Mouse (Mus musculus) forebrain, embryonic 16.5 days (tissue): ENCODE data around the gene Nup85. TPM values are rescaled to one million over a fixed set of nuclear protein-coding genes. Genes with fewer than 3 reads are reported as not detected.

Experiments used
- ATAC-seq: fragments of 200-750 bp; cut with Nextera tagmentation; 2 replicates; pipeline ENCODE4 v1.8.0; 2017; ENCODE audit warnings: mild to moderate bottlenecking, moderate library complexity
- H3K27ac ChIP-seq: fragments of 300-500 bp; sonication (generic); 2 replicates; pipeline ENCODE4 v1.5.1; 2014; ENCODE audit warnings: low read length, control low read depth
- H3K27me3 ChIP-seq: fragments of 300-500 bp; sonication (generic); replicated peaks from 2 replicates; pipeline ENCODE4 v1.6.1; 2014; ENCODE audit warnings: low read length; ENCODE audit not compliant: control insufficient read depth, insufficient read depth
- H3K36me3 ChIP-seq: fragments of 300-500 bp; sonication (generic); 2 replicates; pipeline ENCODE4 v1.6.1; 2014; ENCODE audit not compliant: control insufficient read depth, insufficient read depth
- H3K4me1 ChIP-seq: fragments of 300-500 bp; sonication (generic); replicated peaks from 2 replicates; pipeline ENCODE4 v1.6.1; 2014; ENCODE audit warnings: low read length; ENCODE audit not compliant: control insufficient read depth, insufficient read depth
- H3K4me2 ChIP-seq: fragments of 300-500 bp; sonication (generic); 2 replicates; pipeline ENCODE4 v1.6.1; 2014; ENCODE audit warnings: mild to moderate bottlenecking, low read length, control low read depth
- H3K4me3 ChIP-seq: fragments of 300-500 bp; sonication (generic); replicated peaks from 2 replicates; pipeline ENCODE4 v1.5.1; 2014; ENCODE audit warnings: mild to moderate bottlenecking, low read length, control low read depth
- H3K9ac ChIP-seq: fragments of 300-500 bp; sonication (generic); replicated peaks from 2 replicates; pipeline ENCODE4 v1.6.1; 2014; ENCODE audit warnings: low read depth, low read length, control low read depth
- H3K9me3 ChIP-seq: fragments of 300-500 bp; sonication (generic); 2 replicates; pipeline ENCODE4 v1.6.1; 2016; ENCODE audit warnings: low read length; ENCODE audit not compliant: control insufficient read depth
- WGBS: fragments of 180-500 bp; shearing (Covaris S2); extraction: QIAGEN DNeasy Blood & Tissue Kit; methylation state at CpG from one replicate; pipeline ENCODE4 v1.1.7; 2014; 5-methylcytosine and 5-hydroxymethylcytosine counted together
- polyA plus RNA-seq: library from polyadenylated mRNA; unstranded; fragments of >200 nt; fragmentation: Nextera tagmentation; extraction: Ambion mirVana; gene quantifications from 2 replicates; pipeline ENCODE4 v1.2.1, GENCODE M21; 2015

Nup85 gene
- polyA plus RNA-seq, 1 experiment from 2014 or later: 138 TPM

- H3K4me2 ChIP-seq: peak within 1 kb of the TSS; percentile 79
- WGBS: under 1% methylated on average over 47 of the region's 47 CpGs
- H3K4me3 ChIP-seq: peak within 1 kb of the TSS; percentile 63
- H3K9ac ChIP-seq: peak within 1 kb of the TSS; percentile 66
- H3K36me3 ChIP-seq: peaks cover 1% of the 10 kb centered on the region; the same call in 1 of the 2 replicates
- no peaks in the 10 kb centered on the region for H3K27me3 ChIP-seq
- peak; percentile 100 for ATAC-seq
- H3K27ac ChIP-seq: no peak within 1 kb of the TSS
- no peaks in the 10 kb centered on the region for H3K9me3 ChIP-seq
- peaks cover 12% of the 10 kb centered on the region for H3K4me1 ChIP-seq
Measured at GRCm38 (mm10) chr11:115627705-115628464, 63.7 kb downstream of the Nup85 start, which contains the start of gene Slc25a19. Gene Slc25a19 (minus strand): TSS chr11:115628295.

- peak; percentile 16 for ATAC-seq
- Histone ChIP-seq H3K4me3 (peak overlapping the region; percentile 63), H3K36me3 (no peaks in the 10 kb centered on the region), H3K9ac (peak overlapping the region; percentile 51), H3K27ac (no peak overlapping the region), H3K4me1 (peaks cover 12% of the 10 kb centered on the region), H3K9me3 (no peaks in the 10 kb centered on the region), H3K4me2 (peak overlapping the region; percentile 56), H3K27me3 (no peaks in the 10 kb centered on the region)
- 57% methylated on average over 13 of the region's 13 CpGs for WGBS
Measured at GRCm38 (mm10) chr11:115628465-115629101, 64.3 kb downstream of the Nup85 start.

DNA sequence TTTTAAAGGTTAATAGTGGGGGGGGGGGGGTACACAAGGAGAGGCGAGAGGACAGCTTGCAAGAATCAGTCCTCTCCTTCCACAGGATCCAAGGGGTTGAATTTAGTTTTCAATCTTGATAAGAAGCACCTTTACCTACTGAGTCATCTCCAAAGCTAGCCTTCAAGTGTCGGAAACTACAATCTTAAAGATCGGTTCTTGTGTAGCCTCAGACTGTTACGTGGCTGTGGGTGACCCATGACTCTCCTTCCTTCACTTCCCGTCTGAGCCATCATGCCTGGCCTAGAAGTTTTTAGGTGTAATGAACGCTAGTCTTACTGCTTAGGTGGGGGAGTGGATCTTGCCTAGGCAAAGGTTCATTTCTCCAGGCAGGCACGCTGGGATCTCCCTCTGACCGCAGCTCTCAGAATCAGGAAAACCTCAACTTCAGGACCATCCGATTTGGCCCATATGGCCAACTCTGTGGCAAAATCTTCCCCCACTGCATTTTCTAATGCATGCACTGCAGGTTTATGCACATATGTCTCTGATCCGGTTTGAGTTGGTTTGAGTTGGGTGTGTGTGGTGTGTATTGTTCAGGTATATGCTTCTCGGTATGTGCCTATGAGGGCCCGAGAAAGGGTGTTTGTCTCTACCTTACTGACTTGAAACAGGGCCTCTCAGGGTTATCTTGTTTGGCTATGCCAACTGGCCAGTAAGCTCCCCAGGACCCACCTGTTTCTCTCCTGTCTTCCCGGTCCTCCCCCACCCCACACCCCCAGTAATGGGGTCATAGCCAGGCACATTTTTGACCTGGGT, 65.7 kb downstream of the Nup85 start:
- Histone ChIP-seq H3K4me2 (no peak overlapping the region), H3K4me3 (no peak overlapping the region), H3K9me3 (no peaks in the 10 kb centered on the region), H3K27ac (no peak overlapping the region), H3K4me1 (peaks cover 12% of the 10 kb centered on the region), H3K36me3 (no peaks in the 10 kb centered on the region), H3K9ac (no peak overlapping the region), H3K27me3 (no peaks in the 10 kb centered on the region)
- 93% methylated on average over 13 of the region's 13 CpGs for WGBS
- ATAC-seq: no peak

- Histone ChIP-seq H3K27me3 (no peaks in the 10 kb centered on the region), H3K9ac (no peak overlapping the region), H3K4me1 (peaks cover 12% of the 10 kb centered on the region), H3K9me3 (no peaks in the 10 kb centered on the region), H3K4me2 (no peak overlapping the region), H3K27ac (no peak overlapping the region), H3K36me3 (no peaks in the 10 kb centered on the region), H3K4me3 (no peak overlapping the region)
- 50% methylated on average over 16 of the region's 16 CpGs for WGBS
- ATAC-seq: no peak
Measured at GRCm38 (mm10) chr11:115630532-115631504, 66.6 kb downstream of the Nup85 start.

DNA sequence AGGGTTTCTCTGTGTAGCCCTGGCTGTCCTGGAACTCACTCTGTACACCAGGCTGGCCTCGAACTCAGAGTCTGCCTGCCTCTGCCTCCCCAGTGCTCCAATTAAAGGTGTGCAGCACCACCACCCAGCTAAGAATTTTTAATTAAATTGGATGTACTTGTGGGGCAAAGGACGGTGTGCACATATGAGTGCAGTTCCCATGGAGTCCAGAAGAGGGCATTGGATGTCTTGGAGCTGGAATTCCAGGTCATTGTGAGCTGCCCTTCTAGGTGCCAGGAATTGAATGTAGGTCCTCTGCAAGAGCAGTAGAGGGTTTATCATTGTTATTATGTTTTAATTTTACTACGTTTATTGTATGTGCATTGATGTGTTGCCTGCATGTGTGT, 67.3 kb downstream of the Nup85 start:
- Histone ChIP-seq H3K4me1 (peaks cover 12% of the 10 kb centered on the region), H3K4me2 (no peak overlapping the region), H3K36me3 (no peaks in the 10 kb centered on the region), H3K9me3 (no peaks in the 10 kb centered on the region), H3K9ac (no peak overlapping the region), H3K27me3 (no peaks in the 10 kb centered on the region), H3K4me3 (no peak overlapping the region), H3K27ac (no peak overlapping the region)
- no peak for ATAC-seq
- 15% methylated on average over 3 of the region's 3 CpGs for WGBS

DNA sequence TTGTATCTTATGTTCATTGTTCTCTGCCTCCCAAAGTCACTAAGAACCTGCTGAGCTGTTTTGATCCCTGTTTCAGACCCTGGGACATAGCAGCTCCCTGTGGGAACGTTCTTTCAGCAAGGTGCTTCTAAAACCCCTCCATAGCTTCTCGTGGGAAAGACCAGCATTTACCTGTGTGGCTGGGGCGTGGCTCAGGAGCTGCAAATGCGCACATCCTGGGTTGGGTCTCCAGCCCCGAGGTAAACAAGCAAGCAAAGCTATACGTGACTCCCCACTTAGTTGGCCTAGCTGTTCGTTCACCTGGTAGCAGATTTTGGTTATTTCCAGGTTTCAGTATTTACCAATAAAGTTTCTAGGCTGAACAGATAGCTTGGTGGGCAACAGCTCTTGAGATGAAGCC, 68.0 kb downstream of the Nup85 start:
- H3K36me3 ChIP-seq: no peaks in the 10 kb centered on the region
- WGBS: 76% methylated on average over 7 of the region's 7 CpGs
- no peak overlapping the region for H3K9ac ChIP-seq
- H3K4me1 ChIP-seq: peaks cover 7% of the 10 kb centered on the region
- H3K9me3 ChIP-seq: no peaks in the 10 kb centered on the region
- no peaks in the 10 kb centered on the region for H3K27me3 ChIP-seq
- H3K27ac ChIP-seq: no peak overlapping the region
- no peak overlapping the region for H3K4me3 ChIP-seq
- no peak overlapping the region for H3K4me2 ChIP-seq
- ATAC-seq: no peak

DNA sequence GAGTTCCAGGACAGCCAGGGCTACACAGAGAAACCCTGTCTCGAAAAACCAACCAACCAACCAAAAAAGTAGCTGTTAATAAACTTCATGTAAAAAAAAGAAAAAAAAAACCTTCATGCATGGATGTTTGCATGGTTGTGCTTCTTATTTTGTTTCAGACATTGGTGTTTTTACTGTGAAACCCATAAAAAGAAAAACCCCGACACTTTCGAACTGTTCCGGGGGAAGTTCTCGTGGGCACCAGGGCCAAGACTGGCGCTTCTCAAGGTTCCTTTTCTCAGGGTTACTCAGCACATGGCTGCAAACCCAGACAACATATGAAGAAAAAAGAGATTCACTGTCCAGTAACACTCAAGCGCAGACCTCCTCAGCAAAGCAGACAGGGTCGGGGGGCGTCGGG, 68.6 kb downstream of the Nup85 start:
- 0 out of 2 replicates have a peak, but pooled peaks cover 3% of the 10 kb centered on the region for H3K4me1 ChIP-seq
- no peak overlapping the region for H3K4me2 ChIP-seq
- H3K4me3 ChIP-seq: no peak overlapping the region
- 89% methylated on average over 10 of the region's 10 CpGs for WGBS
- no peaks in the 10 kb centered on the region for H3K27me3 ChIP-seq
- no peak overlapping the region for H3K27ac ChIP-seq
- no peaks in the 10 kb centered on the region for H3K9me3 ChIP-seq
- ATAC-seq: no peak
- H3K36me3 ChIP-seq: no peaks in the 10 kb centered on the region
- H3K9ac ChIP-seq: no peak overlapping the region
